Mouse (Mus musculus) myocyte (in vitro differentiated cells): ENCODE results near the gene Tma7.

Source experiments
- CEBPB ChIP-seq: IDR thresholded peaks from 2 replicates; pipeline ENCODE4 v1.6.1; 2011; ENCODE audit warnings: mild to moderate bottlenecking, moderate library complexity; ENCODE audit not compliant: poor library complexity, insufficient read depth, severe bottlenecking
- E2F4 ChIP-seq: IDR thresholded peaks from one replicate; pipeline ENCODE4 v1.6.1; 2011; ENCODE audit warnings: mild to moderate bottlenecking, control low read depth, moderate library complexity; ENCODE audit not compliant: insufficient read depth
- MAX ChIP-seq: IDR thresholded peaks from one replicate; pipeline ENCODE4 v1.6.1; 2011; ENCODE audit warnings: low read depth, mild to moderate bottlenecking, control low read depth
- MYOD1 ChIP-seq, 3 experiments: IDR thresholded peaks; one replicate each; pipeline ENCODE4 v1.6.1; 2011; ENCODE audit warnings: control low read depth in 2 of 3, low read depth in 2 of 3, mild to moderate bottlenecking in 2 of 3, moderate library complexity in 1 of 3; ENCODE audit not compliant: insufficient read length in 2 of 3, control insufficient read depth in 1 of 3
- POLR2A ChIP-seq: IDR thresholded peaks from one replicate; pipeline ENCODE4 v1.6.1; 2011; ENCODE audit warnings: low read depth, mild to moderate bottlenecking, control low read depth, moderate library complexity; ENCODE audit not compliant: insufficient read length
- POLR2AphosphoS2 ChIP-seq: IDR thresholded peaks from one replicate; pipeline ENCODE4 v1.6.1; 2011; ENCODE audit warnings: low read depth, control low read depth; ENCODE audit not compliant: insufficient read length
- TCF12 ChIP-seq: IDR thresholded peaks from one replicate; pipeline ENCODE4 v1.6.1; 2011; ENCODE audit warnings: mild to moderate bottlenecking, control low read depth; ENCODE audit not compliant: poor library complexity, insufficient read depth, severe bottlenecking
- USF1 ChIP-seq: IDR thresholded peaks from one replicate; pipeline ENCODE4 v1.6.1; 2011; ENCODE audit warnings: low read depth, mild to moderate bottlenecking, control low read depth, moderate library complexity

GRCm38 (mm10) chr9:109114276-109114675, 31.9 kb upstream of the Tma7 start:
- TF ChIP-seq POLR2A = no peak
- TF ChIP-seq POLR2AphosphoS2 = no peak
- no peak for TF ChIP-seq USF1
- TF ChIP-seq MYOD1 (IDR thresholded peaks at IDR 0.05; ENCODE audit: control insufficient read depth in 1 of 3, insufficient read length in 2 of 3, low read depth in 2 of 3) = no peak
- no peak for TF ChIP-seq MAX
- TF ChIP-seq CEBPB = no peak
- TF ChIP-seq TCF12 = no peak
- no peak for TF ChIP-seq E2F4
